Mouse (Mus musculus) forebrain, embryonic 13.5 days (tissue): Measurements from ENCODE around the gene 1700029I15Rik. TPM values are rescaled to one million over a fixed set of nuclear protein-coding genes. Genes with fewer than 3 reads are reported as not detected.
"Not testable (repeated sequence)": the region's sequence is repeated elsewhere in the genome, so short reads cannot be mapped to it uniquely, and the experiment has no call there.

Experiments used
- ATAC-seq: fragments of 200-750 bp; cut with Nextera tagmentation; 2 replicates; pipeline ENCODE4 v1.8.0; 2017
- H3K27ac ChIP-seq: fragments of 300-500 bp; sonication (generic); 2 replicates; pipeline ENCODE4 v1.5.1; 2015; ENCODE audit warnings: inconsistent platforms, mild to moderate bottlenecking, moderate library complexity
- H3K27me3 ChIP-seq: fragments of 300-500 bp; sonication (generic); 2 replicates; pipeline ENCODE4 v1.6.1; 2015; ENCODE audit warnings: mild to moderate bottlenecking, inconsistent platforms
- H3K36me3 ChIP-seq: fragments of 300-500 bp; sonication (generic); 2 replicates; pipeline ENCODE4 v1.6.1; 2015; ENCODE audit warnings: mild to moderate bottlenecking, inconsistent platforms; ENCODE audit not compliant: poor library complexity, severe bottlenecking
- H3K4me1 ChIP-seq: fragments of 300-500 bp; sonication (generic); 2 replicates; pipeline ENCODE4 v1.6.1; 2015; ENCODE audit warnings: inconsistent platforms
- H3K4me2 ChIP-seq: fragments of 300-500 bp; sonication (generic); 2 replicates; pipeline ENCODE4 v1.6.1; 2015; ENCODE audit warnings: inconsistent platforms, mild to moderate bottlenecking, moderate library complexity
- H3K4me3 ChIP-seq: fragments of 300-500 bp; sonication (generic); 2 replicates; pipeline ENCODE4 v1.5.1; 2015; ENCODE audit warnings: mild to moderate bottlenecking, inconsistent platforms
- H3K9ac ChIP-seq: fragments of 300-500 bp; sonication (generic); 2 replicates; pipeline ENCODE4 v1.6.1; 2015; ENCODE audit warnings: mild to moderate bottlenecking, inconsistent platforms
- H3K9me3 ChIP-seq: fragments of 300-500 bp; sonication (generic); replicated peaks from 2 replicates; pipeline ENCODE4 v1.6.1; 2016; ENCODE audit warnings: inconsistent platforms
- WGBS: fragments of 180-500 bp; shearing (Covaris S2); methylation state at CpG from one replicate; pipeline ENCODE4 v1.1.7; 2015; 5-methylcytosine and 5-hydroxymethylcytosine counted together
- polyA plus RNA-seq: library from polyadenylated mRNA; unstranded; fragments of >200 nt; fragmentation: Nextera tagmentation; extraction: Ambion mirVana; gene quantifications from 2 replicates; pipeline ENCODE4 v1.2.1, GENCODE M21; 2015

1700029I15Rik gene
- polyA plus RNA-seq, 1 experiment from 2014 or later: 6.6 TPM

DNA sequence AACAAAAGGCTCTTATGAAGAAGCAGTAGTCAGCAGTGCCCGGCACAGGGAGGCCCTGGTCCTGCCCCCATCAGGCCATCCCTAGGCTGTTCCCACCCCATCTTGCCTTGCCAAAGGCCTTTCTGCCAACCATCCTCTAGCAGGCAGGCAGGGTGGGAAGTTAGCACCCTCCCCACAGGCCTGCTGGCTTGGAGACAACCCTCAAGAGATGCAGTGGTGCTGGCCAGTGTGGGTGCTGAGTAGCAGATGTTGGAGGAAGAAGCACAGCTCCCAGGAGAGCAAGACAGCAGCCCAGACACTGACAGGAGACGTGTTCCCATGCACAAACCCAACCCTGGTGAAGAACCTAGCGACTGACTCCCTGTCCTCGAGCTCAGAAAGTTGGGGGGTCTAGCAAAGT is 5.3 kb downstream of the 1700029I15Rik start:
- no peak for ATAC-seq

DNA sequence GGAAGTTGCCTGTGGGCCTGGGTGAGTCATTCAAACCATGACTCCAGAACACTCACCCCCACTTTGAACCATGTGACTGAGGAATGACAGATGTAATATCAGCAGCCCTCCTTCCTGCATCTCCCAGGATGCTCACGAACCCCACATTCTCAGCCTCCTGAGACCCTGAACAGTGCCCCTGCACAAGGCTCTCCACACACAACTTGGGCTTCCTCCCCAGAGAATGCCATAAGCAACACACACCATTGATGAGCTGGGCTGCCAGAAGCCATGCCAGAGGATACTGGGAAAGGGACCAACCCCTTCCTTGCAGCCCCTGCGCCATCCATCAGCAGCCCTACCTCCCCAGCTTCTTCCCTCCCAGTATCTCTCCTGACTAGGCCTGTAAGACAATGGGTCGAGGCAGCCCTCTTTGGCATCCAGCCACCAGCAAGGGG is 5.8 kb downstream of the 1700029I15Rik start:
- Histone ChIP-seq H3K9ac (peak overlapping the region; percentile 93), H3K4me2 (peak overlapping the region; percentile 71), H3K4me1 (peaks cover 52% of the 10 kb centered on the region), H3K4me3 (peak overlapping the region; percentile 87), H3K27me3 (no peaks in the 10 kb centered on the region), H3K9me3 (no peaks in the 10 kb centered on the region), H3K27ac (peak overlapping the region; percentile 88), H3K36me3 (peaks cover 46% of the 10 kb centered on the region)
- WGBS: 36% methylated on average over 3 of the region's 3 CpGs
- ATAC-seq: no peak

More for the DNA sequence above, 5.3 kb downstream of the 1700029I15Rik start:
- H3K36me3 ChIP-seq: peaks cover 51% of the 10 kb centered on the region
- H3K9me3 ChIP-seq: no peaks in the 10 kb centered on the region
- H3K4me2 ChIP-seq: peak overlapping the region; percentile 71
- H3K9ac ChIP-seq: peak overlapping the region; percentile 93
- peak overlapping the region; percentile 87 for H3K4me3 ChIP-seq
- peaks cover 48% of the 10 kb centered on the region for H3K4me1 ChIP-seq
- H3K27me3 ChIP-seq: no peaks in the 10 kb centered on the region
- 75% methylated on average over 4 of the region's 4 CpGs for WGBS
- H3K27ac ChIP-seq: peak overlapping the region; percentile 11; the same call in 1 of the 2 replicates

DNA sequence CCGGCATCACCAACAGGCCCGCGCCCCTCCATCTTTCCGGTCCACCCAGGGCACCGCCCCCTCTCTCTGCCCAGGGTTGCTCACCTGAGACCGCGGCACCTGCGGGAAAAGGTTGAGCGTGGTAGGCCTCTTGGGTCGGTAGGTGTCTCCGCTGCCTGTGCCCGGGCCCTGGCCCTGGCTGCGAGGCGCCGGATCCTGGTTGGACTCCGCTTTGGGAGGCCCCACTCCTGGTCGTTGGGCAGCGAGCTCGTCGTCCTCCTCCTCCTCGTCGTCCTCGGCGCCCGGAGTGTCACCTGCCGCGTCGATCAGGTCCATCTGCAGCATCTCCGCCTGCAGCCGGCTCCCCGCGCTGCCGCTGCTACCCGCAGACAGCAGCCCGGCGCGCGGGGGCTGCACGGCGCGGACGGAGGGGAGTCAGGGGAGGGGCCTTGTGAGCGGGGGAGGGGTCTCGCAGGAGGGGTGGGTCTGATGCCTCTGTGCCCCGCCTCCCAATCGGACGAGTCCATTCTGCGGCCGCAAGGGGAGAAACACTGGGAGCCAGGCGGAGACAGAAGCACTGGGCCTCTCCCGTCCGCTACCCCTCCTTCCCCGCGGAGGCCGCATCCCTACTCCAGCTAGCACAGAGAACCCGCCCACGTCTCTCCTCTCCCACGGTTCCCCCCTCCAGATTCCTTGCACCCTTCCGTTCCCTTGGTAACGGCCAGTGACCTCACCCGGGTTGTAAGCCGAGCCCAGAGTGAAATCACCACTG is 6.7 kb downstream of the 1700029I15Rik start:
- peaks cover 37% of the 10 kb centered on the region for H3K36me3 ChIP-seq
- H3K9me3 ChIP-seq: no peaks in the 10 kb centered on the region
- H3K27ac ChIP-seq: peak overlapping the region; percentile 88
- peak overlapping the region; percentile 71 for H3K4me2 ChIP-seq
- peak overlapping the region; percentile 93 for H3K9ac ChIP-seq
- peak; percentile 93 for ATAC-seq
- no peaks in the 10 kb centered on the region for H3K27me3 ChIP-seq
- H3K4me3 ChIP-seq: peak overlapping the region; percentile 87
- peaks cover 56% of the 10 kb centered on the region for H3K4me1 ChIP-seq
- WGBS: under 1% methylated on average over 57 of the region's 62 CpGs

DNA sequence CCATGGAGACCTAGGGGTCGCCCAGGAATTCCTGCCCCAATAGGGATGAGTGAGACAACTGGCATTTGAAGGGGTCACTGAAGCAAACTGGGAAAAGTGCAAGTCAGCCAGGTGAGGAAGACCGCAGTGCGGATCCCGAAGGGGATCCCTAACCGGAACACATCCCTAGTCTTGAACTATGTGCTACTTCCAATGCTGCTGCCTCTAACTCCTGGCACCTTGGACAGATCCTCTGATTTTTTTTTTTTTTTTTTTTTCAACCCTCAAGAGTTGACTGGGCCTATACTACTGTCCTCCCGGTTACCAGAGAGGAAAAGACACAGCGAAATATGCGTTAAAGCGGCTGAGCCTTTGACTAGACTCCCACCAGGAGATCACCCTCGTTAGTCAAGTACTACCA is 7.3 kb downstream of the 1700029I15Rik start:
- peak overlapping the region; percentile 87 for H3K4me3 ChIP-seq
- no peaks in the 10 kb centered on the region for H3K27me3 ChIP-seq
- peak overlapping the region; percentile 93; the same call in 1 of the 2 replicates for H3K9ac ChIP-seq
- no peaks in the 10 kb centered on the region for H3K9me3 ChIP-seq
- peak overlapping the region; percentile 71 for H3K4me2 ChIP-seq
- peaks cover 31% of the 10 kb centered on the region for H3K36me3 ChIP-seq
- H3K4me1 ChIP-seq: peaks cover 56% of the 10 kb centered on the region
- no peak for ATAC-seq
- under 1% methylated on average over 10 of the region's 10 CpGs for WGBS
- H3K27ac ChIP-seq: peak overlapping the region; percentile 88

DNA sequence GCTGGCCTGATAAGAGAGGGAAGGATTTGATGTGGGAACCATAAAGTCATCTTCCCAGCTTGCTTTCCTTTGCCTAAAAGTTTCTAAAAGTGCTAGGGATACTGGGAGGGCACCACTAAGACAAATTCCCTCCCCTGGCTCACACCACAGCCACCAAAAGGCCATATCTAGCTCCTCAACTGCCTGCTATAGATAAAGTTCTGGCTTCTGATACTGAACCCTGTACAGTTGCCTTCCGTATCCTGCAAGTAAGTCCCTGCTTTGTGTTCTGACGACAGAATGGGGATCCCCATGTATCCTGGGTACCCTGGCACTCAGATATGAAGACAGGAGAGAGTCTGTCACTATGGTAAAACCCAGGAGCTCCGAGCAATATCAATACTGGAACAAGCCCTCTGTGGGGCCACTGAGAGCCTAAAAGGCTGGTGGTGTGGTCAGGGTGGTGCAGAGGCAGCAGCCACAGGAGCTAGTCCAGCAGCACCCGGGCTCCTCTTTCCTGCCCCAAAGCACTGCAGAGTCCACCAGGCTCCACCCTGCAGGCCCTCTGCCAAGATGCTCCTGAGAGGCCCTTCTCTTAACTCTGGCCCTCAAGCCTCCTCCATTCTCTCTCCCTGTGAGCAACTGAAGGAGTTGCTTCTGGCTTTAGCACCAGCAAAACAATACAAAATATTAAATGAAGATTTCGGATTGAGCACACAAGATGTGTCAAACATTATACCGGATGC is 8.0 kb downstream of the 1700029I15Rik start:
- 73% methylated on average over 6 of the region's 6 CpGs for WGBS
- Histone ChIP-seq H3K9ac (peak overlapping the region; percentile 1; the same call in 1 of the 2 replicates), H3K36me3 (peaks cover 24% of the 10 kb centered on the region), H3K4me2 (peak overlapping the region; percentile 71), H3K27ac (peak overlapping the region; percentile 88), H3K27me3 (no peaks in the 10 kb centered on the region), H3K4me1 (peaks cover 56% of the 10 kb centered on the region), H3K9me3 (no peaks in the 10 kb centered on the region), H3K4me3 (peak overlapping the region; percentile 87; the same call in 1 of the 2 replicates)
- ATAC-seq: no peak

DNA sequence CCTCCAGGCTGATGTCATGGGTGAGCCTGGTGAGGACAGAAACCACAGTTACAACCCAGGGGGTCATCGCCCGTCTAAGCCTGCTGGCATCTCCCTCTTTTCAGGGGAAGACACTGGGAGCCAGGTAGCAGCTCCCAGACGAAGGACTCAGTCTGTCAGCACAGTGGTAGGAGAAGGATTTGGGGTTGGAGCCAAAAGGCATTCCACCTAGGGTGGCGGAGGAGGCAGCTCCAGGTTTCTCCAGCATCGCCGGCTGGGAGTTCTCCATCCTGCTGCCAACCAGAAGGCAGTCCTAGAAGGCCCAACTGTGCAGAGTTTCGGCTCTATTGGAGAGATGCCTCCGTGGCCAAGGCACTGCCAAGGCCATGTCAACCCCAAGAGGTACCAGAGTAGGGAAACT is 8.8 kb downstream of the 1700029I15Rik start:
- WGBS: 84% methylated on average over 8 of the region's 8 CpGs
- no peak overlapping the region for H3K27ac ChIP-seq
- peaks cover 56% of the 10 kb centered on the region for H3K4me1 ChIP-seq
- peak overlapping the region; percentile 65 for H3K4me2 ChIP-seq
- no peak overlapping the region for H3K4me3 ChIP-seq
- no peaks in the 10 kb centered on the region for H3K9me3 ChIP-seq
- H3K9ac ChIP-seq: 0 out of 2 replicates have a peak overlapping the region, but pooled peaks have one; percentile 5
- peaks cover 16% of the 10 kb centered on the region for H3K36me3 ChIP-seq
- H3K27me3 ChIP-seq: no peaks in the 10 kb centered on the region
- no peak for ATAC-seq

DNA sequence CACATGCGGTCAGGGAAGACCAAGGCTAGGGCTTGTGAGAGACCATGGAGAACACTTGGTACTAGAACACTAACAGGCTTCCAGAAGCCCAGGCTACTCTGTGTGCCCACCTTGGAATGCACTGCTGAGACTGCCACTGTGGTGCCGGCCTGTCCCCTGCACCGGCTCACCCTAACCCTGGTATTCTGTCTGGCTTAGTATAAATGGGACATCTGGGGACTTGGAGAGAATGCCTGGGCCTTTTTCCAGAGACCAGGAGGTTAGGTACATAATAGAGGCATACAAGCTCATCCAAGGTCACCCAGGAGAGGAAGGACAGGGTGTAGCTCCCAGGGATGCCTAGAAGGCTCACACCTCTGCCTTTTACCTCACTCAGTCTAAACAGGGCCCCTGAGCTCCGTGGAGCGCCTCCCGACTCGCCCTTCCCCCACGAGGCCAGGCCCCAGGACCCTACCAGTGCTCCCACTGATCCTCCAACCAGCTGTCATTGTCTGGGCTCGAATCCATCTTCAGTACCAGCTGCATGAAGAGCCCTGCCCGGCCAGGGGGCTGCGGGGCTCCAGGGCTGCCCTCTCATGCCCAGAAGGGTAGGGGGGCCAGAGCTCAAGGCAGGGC is 9.5 kb downstream of the 1700029I15Rik start:
- H3K9me3 ChIP-seq: no peaks in the 10 kb centered on the region
- H3K27me3 ChIP-seq: no peaks in the 10 kb centered on the region
- ATAC-seq: no peak
- H3K36me3 ChIP-seq: peaks cover 9% of the 10 kb centered on the region
- H3K27ac ChIP-seq: peak overlapping the region; percentile 80
- H3K4me3 ChIP-seq: peak overlapping the region; percentile 36
- H3K4me2 ChIP-seq: peak overlapping the region; percentile 65
- H3K9ac ChIP-seq: peak overlapping the region; percentile 74
- 20% methylated on average over 11 of the region's 11 CpGs for WGBS
- peaks cover 57% of the 10 kb centered on the region for H3K4me1 ChIP-seq

DNA sequence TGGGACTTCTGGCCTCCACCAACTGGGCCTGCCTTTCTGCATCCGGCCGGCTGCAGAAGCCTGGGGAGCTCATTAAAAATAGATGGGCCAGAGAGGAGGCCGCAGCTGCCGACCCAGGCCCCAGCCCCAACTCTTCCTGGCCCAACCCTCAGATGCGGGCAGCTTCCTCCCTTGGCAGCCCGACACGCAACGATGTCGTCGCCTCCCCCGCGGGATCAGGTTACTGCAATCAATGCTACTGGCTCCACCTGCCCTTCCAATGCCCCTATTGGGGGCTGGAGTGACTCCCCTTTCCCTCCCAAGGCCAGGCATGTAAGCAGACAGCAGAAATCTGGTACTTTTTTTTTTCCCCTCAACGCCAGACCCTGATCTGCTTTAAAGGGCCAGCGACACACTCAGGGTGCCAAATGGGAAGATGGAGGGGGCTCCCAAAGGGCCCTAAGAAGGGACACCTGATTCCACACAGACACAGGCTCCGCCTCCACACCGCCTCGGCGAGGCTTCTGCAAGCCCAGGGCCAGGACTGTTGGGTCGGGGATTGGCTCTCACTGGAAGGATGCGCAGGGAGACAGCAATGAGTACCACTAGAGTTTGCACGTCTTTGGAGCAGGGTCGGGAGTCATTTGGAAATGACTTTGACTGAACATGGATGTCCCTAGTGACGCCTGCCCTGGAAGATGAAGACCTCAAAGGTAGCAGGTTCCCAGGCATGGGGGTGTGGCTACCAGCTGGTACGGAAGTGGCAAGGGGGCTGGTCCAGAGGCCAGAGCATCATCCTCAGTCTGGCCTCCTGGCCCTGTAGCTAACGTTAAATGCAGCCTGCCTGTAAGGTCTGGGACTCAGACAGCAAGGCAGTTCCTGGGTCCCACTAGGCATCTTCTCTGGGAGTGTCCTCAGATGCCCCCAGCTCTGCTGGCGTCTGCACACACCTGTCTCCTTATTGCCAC is 10.3 kb downstream of the 1700029I15Rik start:
- ATAC-seq: no peak
- Histone ChIP-seq H3K27ac (peak overlapping the region; percentile 80), H3K4me2 (peak overlapping the region; percentile 65), H3K27me3 (no peaks in the 10 kb centered on the region), H3K4me1 (peaks cover 59% of the 10 kb centered on the region), H3K36me3 (peaks cover 1% of the 10 kb centered on the region), H3K9ac (peak overlapping the region; percentile 74), H3K4me3 (peak overlapping the region; percentile 36), H3K9me3 (no peaks in the 10 kb centered on the region)
- 6% methylated on average over 26 of the region's 26 CpGs for WGBS

DNA sequence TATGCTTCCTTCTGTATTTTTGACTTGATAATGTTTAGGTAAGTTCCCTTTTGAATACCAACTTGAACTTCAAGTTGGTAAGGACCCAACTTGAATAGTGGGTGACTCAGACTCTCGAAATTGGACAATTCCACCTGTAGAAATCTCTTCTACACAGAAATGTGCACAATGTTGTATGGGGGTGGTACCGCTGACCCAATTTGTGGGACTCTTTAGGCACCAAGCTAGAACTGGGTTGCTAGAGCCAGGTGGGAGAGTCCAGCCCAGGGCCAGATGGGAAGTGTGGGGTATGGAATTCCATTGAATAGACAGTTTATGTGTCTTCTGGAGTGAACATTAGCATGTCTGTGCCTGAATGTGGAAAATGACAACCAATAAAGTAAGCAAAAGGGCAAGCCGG is 13.2 kb downstream of the 1700029I15Rik start:
- no peak overlapping the region for H3K27ac ChIP-seq
- no peaks in the 10 kb centered on the region for H3K9me3 ChIP-seq
- 92% methylated on average over 3 of the region's 3 CpGs for WGBS
- no peak overlapping the region for H3K4me3 ChIP-seq
- no peak overlapping the region for H3K4me2 ChIP-seq
- no peaks in the 10 kb centered on the region; the same call in 1 of the 2 replicates for H3K36me3 ChIP-seq
- H3K27me3 ChIP-seq: no peaks in the 10 kb centered on the region
- H3K9ac ChIP-seq: no peak overlapping the region
- peaks cover 62% of the 10 kb centered on the region for H3K4me1 ChIP-seq
- ATAC-seq: no peak

DNA sequence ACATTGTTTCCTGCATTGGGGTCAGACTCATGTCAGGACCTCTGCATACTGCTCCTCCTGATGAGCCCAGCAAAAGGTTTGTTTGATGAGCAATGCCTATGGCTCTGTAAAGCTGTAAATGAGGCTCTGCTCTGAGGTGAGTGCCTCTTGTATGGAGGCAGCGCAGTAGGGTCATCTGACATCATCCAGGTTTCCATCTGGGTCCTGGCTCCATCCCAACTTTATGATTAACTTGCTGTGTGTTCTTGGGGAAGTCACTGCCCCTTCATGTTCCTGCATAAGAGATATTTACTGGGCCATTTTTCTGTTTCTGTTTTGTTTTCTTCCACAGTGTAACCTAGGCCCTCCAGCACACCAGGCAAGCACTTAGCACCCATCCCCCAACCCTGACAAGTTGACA is 15.1 kb downstream of the 1700029I15Rik start:
- H3K27ac ChIP-seq: no peak overlapping the region
- no peaks in the 10 kb centered on the region for H3K27me3 ChIP-seq
- H3K36me3 ChIP-seq: no peaks in the 10 kb centered on the region; the same call in 1 of the 2 replicates
- no peak for ATAC-seq
- 97% methylated on average over 1 of the region's 1 CpGs for WGBS
- H3K9ac ChIP-seq: no peak overlapping the region
- H3K4me2 ChIP-seq: no peak overlapping the region
- no peaks in the 10 kb centered on the region for H3K9me3 ChIP-seq
- H3K4me1 ChIP-seq: peaks cover 50% of the 10 kb centered on the region
- H3K4me3 ChIP-seq: no peak overlapping the region

DNA sequence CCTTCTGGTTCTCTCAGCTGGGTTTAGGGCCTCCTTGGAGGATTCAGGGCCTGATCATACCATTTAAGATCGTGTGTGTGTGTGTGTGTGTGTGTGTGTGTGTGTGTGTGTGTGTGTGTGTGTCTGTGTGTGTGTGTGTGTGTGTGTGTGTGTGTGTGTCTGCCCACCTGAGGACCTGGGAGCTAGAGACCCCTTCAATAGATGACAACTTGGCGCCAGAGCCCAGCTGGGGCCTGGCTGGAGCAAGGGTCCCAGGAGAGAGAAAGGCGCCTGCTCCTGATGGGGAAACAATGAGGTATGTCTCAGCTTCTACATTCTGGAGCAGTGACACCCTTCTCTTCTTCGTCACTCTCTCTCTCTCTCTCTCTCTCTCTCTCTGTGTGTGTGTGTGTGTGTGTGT is 17.5 kb downstream of the 1700029I15Rik start:
- not testable (repeated sequence) for ATAC-seq, H3K9me3 ChIP-seq, H3K9ac ChIP-seq, H3K27me3 ChIP-seq
- H3K4me3 ChIP-seq: peak overlapping the region; percentile 70
- H3K27ac ChIP-seq: peak overlapping the region; percentile 25; the same call in 1 of the 2 replicates
- peaks cover 18% of the 10 kb centered on the region for H3K36me3 ChIP-seq
- 21% methylated on average over 2 of the region's 4 CpGs for WGBS
- peaks cover 40% of the 10 kb centered on the region for H3K4me1 ChIP-seq
- H3K4me2 ChIP-seq: peak overlapping the region; percentile 90
